Comparison of ENCODE assay signal across 7 mouse cellular contexts in genomic region chr13:24830756-24831352, GRCm38 (mm10). TPM values are rescaled to one million over a fixed set of nuclear protein-coding genes. Genes with fewer than 3 reads are reported as not detected.
A peak's percentile ranks its signal among the peaks of the same experiment; 100 is the strongest.
DNase-seq lines count a peak whose midpoint lies in the region; ATAC-seq lines count a peak whose summit lies in the region.

No protein-coding gene starts in this region.

- H3K36me3 ChIP-seq in embryonic facial prominence, embryonic 15.5 days = 0 out of 2 replicates have a peak, but pooled peaks cover 2% of the 10 kb centered on the region
- no peaks in the 10 kb centered on the region for H3K36me3 ChIP-seq in intestine, embryonic 15.5 days
- H3K36me3 ChIP-seq in midbrain, embryonic 14.5 days (ENCODE audit: control insufficient read depth, insufficient read depth, low read length) = no peaks in the 10 kb centered on the region

- DNase-seq in 3T3-L1 (ENCODE audit: low read depth, low spot score) (peak; percentile 32), A20 (ENCODE audit: low read depth, low spot score) (peak; percentile 63)
- DNase-seq in midbrain, embryonic 14.5 days = peak; percentile 7
- no peak for DNase-seq in yolk sac, embryonic 10.5 days (ENCODE audit: low spot score)
- DNase-seq in left cerebral cortex, adult 9 months (ENCODE audit: low spot score in 2 of 2) = no peak

- no peaks in the 10 kb centered on the region for H3K27me3 ChIP-seq in embryonic facial prominence, embryonic 15.5 days
- no peaks in the 10 kb centered on the region for H3K27me3 ChIP-seq in intestine, embryonic 15.5 days (replicated peaks)
- no peaks in the 10 kb centered on the region for H3K27me3 ChIP-seq in midbrain, embryonic 14.5 days (ENCODE audit: control insufficient read depth, insufficient read depth, low read length)

- H3K9me3 ChIP-seq in embryonic facial prominence, embryonic 15.5 days (replicated peaks) = no peaks in the 10 kb centered on the region
- H3K9me3 ChIP-seq in intestine, embryonic 15.5 days = no peaks in the 10 kb centered on the region
- H3K9me3 ChIP-seq in midbrain, embryonic 14.5 days (ENCODE audit: control insufficient read depth, low read length) = no peaks in the 10 kb centered on the region

- peak overlapping the region; percentile 92 for H3K27ac ChIP-seq in embryonic facial prominence, embryonic 15.5 days (replicated peaks)
- peak overlapping the region; percentile 80 for H3K27ac ChIP-seq in intestine, embryonic 15.5 days
- 0 out of 2 replicates have a peak overlapping the region, but pooled peaks have one; percentile 88 for H3K27ac ChIP-seq in midbrain, embryonic 14.5 days (replicated peaks; ENCODE audit: low read depth, low read length)

- H3K4me1 ChIP-seq in embryonic facial prominence, embryonic 15.5 days = peaks cover 22% of the 10 kb centered on the region
- peaks cover 10% of the 10 kb centered on the region; the same call in 1 of the 2 replicates for H3K4me1 ChIP-seq in intestine, embryonic 15.5 days (replicated peaks)
- H3K4me1 ChIP-seq in midbrain, embryonic 14.5 days (ENCODE audit: control insufficient read depth, insufficient read depth, low read length) = peaks cover 22% of the 10 kb centered on the region

- ATAC-seq in embryonic facial prominence, embryonic 15.5 days (ENCODE audit: insufficient number of reproducible peaks, low FRiP score, low TSS enrichment, low read depth) = no peak
- ATAC-seq in intestine, embryonic 15.5 days = no peak
- ATAC-seq in midbrain, embryonic 14.5 days (ENCODE audit: low FRiP score, low TSS enrichment) = no peak

- peak overlapping the region; percentile 69 for H3K4me2 ChIP-seq in embryonic facial prominence, embryonic 15.5 days (replicated peaks)
- peak overlapping the region; percentile 60 for H3K4me2 ChIP-seq in intestine, embryonic 15.5 days (replicated peaks)
- H3K4me2 ChIP-seq in midbrain, embryonic 14.5 days (ENCODE audit: low read length) = peak overlapping the region; percentile 80

- H3K9ac ChIP-seq in embryonic facial prominence, embryonic 15.5 days = peak overlapping the region; percentile 54
- peak overlapping the region; percentile 67 for H3K9ac ChIP-seq in intestine, embryonic 15.5 days
- H3K9ac ChIP-seq in midbrain, embryonic 14.5 days (replicated peaks; ENCODE audit: low read length) = peak overlapping the region; percentile 90

- WGBS in embryonic facial prominence, embryonic 15.5 days = 2% methylated on average over 20 of the region's 20 CpGs
- WGBS in intestine, embryonic 15.5 days = 2% methylated on average over 20 of the region's 20 CpGs
- 4% methylated on average over 20 of the region's 20 CpGs for WGBS in midbrain, embryonic 14.5 days

- H3K4me3 ChIP-seq in embryonic facial prominence, embryonic 15.5 days (replicated peaks) = peak overlapping the region; percentile 92
- H3K4me3 ChIP-seq in intestine, embryonic 15.5 days (replicated peaks) = peak overlapping the region; percentile 94
- H3K4me3 ChIP-seq in midbrain, embryonic 14.5 days (replicated peaks; ENCODE audit: low read depth, low read length) = peak overlapping the region; percentile 87

RNA-seq across cellular contexts. Expression of gene Acot13, which starts 0.5 kb away (rescaled TPM):
- polyA plus RNA-seq in embryonic facial prominence, embryonic 15.5 days (2015; fragmentation: Nextera tagmentation; extraction: Ambion mirVana) = 74.7 and 75.0 TPM in 2 replicates
- polyA plus RNA-seq in intestine, embryonic 15.5 days (2015; fragmentation: Nextera tagmentation; extraction: Ambion mirVana) = 162 and 165 TPM in 2 replicates
- polyA plus RNA-seq in midbrain, embryonic 14.5 days (2014; fragmentation: Nextera tagmentation; extraction: Ambion mirVana) = 40.3 and 46.3 TPM in 2 replicates

RNA-seq across cellular contexts. Expression of gene Tdp2, which starts 0.6 kb away (rescaled TPM):
- polyA plus RNA-seq in embryonic facial prominence, embryonic 15.5 days (2015; fragmentation: Nextera tagmentation; extraction: Ambion mirVana) = 48.0 and 49.4 TPM in 2 replicates
- 55.9 and 65.0 TPM in 2 replicates for polyA plus RNA-seq in intestine, embryonic 15.5 days (2015; fragmentation: Nextera tagmentation; extraction: Ambion mirVana)
- polyA plus RNA-seq in midbrain, embryonic 14.5 days (2014; fragmentation: Nextera tagmentation; extraction: Ambion mirVana) = 36.4 and 40.4 TPM in 2 replicates

RNA-seq across cellular contexts. Expression of gene D130043K22Rik, which starts 14.1 kb away (rescaled TPM):
- 0.88 and 1.3 TPM in 2 replicates for polyA plus RNA-seq in embryonic facial prominence, embryonic 15.5 days (2015; fragmentation: Nextera tagmentation; extraction: Ambion mirVana)
- polyA plus RNA-seq in intestine, embryonic 15.5 days (2015; fragmentation: Nextera tagmentation; extraction: Ambion mirVana) = 1.2 and 1.3 TPM in 2 replicates
- polyA plus RNA-seq in midbrain, embryonic 14.5 days (2014; fragmentation: Nextera tagmentation; extraction: Ambion mirVana) = 3.5 and 4.2 TPM in 2 replicates

RNA-seq across cellular contexts. Expression of gene BC005537, which starts 29.4 kb away (rescaled TPM):
- polyA plus RNA-seq in embryonic facial prominence, embryonic 15.5 days (2015; fragmentation: Nextera tagmentation; extraction: Ambion mirVana) = 14.4 and 16.0 TPM in 2 replicates
- 12.4 and 13.2 TPM in 2 replicates for polyA plus RNA-seq in intestine, embryonic 15.5 days (2015; fragmentation: Nextera tagmentation; extraction: Ambion mirVana)
- 51.8 and 76.3 TPM in 2 replicates for polyA plus RNA-seq in midbrain, embryonic 14.5 days (2014; fragmentation: Nextera tagmentation; extraction: Ambion mirVana)

Comparison
In these comparisons a context has a peak if more than half of its experiments do, and no peak if none do; other contexts are left out.
1. DNase-seq: peak in 3T3-L1 (single experiment), A20 (single experiment) and midbrain, embryonic 14.5 days (single experiment); none in yolk sac, embryonic 10.5 days (single experiment) and left cerebral cortex, adult 9 months (0 of 2).
2. Peak in every context shown above with its lines, with median percentiles within 50 percentile points of each other: H3K27ac ChIP-seq, H3K4me2 ChIP-seq, H3K4me3 ChIP-seq and H3K9ac ChIP-seq.